Mouse (Mus musculus) hindbrain, postnatal 0 days (tissue): ENCODE measurements around the gene Ube2cbp. TPM values are rescaled to one million over a fixed set of nuclear protein-coding genes. Genes with fewer than 3 reads are reported as not detected.

Experiments used
- ATAC-seq: fragments of 200-750 bp; cut with Nextera tagmentation; 2 replicates; pipeline ENCODE4 v1.8.0; 2017; ENCODE audit warnings: mild to moderate bottlenecking, moderate TSS enrichment, moderate library complexity
- DNase-seq: peaks from one replicate; pipeline ENCODE4 v3.0.0-alpha.2; 2015; ENCODE audit warnings: low spot score
- H3K27ac ChIP-seq: fragments of 300-500 bp; sonication (generic); 2 replicates; pipeline ENCODE4 v1.5.1; 2014; ENCODE audit warnings: mild to moderate bottlenecking
- H3K27me3 ChIP-seq: fragments of 300-500 bp; sonication (generic); 2 replicates; pipeline ENCODE4 v1.6.1; 2014; ENCODE audit warnings: low read length, mixed read lengths; ENCODE audit not compliant: insufficient read depth
- H3K36me3 ChIP-seq: fragments of 300-500 bp; sonication (generic); 2 replicates; pipeline ENCODE4 v1.6.1; 2014; ENCODE audit warnings: low read length, mixed read lengths; ENCODE audit not compliant: insufficient read depth
- H3K4me1 ChIP-seq: fragments of 300-500 bp; sonication (generic); 2 replicates; pipeline ENCODE4 v1.6.1; 2014; ENCODE audit warnings: antibody characterized with exemption, low read length, mixed read lengths; ENCODE audit not compliant: insufficient read depth
- H3K4me2 ChIP-seq: fragments of 300-500 bp; sonication (generic); 2 replicates; pipeline ENCODE4 v1.6.1; 2014; ENCODE audit warnings: low read depth, mild to moderate bottlenecking, low read length, moderate library complexity, mixed read lengths
- H3K4me3 ChIP-seq: fragments of 300-500 bp; sonication (generic); 2 replicates; pipeline ENCODE4 v1.5.1; 2014; ENCODE audit warnings: low read length
- H3K9ac ChIP-seq: fragments of 300-500 bp; sonication (generic); replicated peaks from 2 replicates; pipeline ENCODE4 v1.6.1; 2014; ENCODE audit warnings: mild to moderate bottlenecking, low read length, moderate library complexity, mixed read lengths
- H3K9me3 ChIP-seq: fragments of 300-500 bp; sonication (generic); 2 replicates; pipeline ENCODE4 v1.6.1; 2016; ENCODE audit warnings: low read length, mixed read lengths
- CTCF ChIP-seq: IDR thresholded peaks from 2 replicates; pipeline ENCODE4 v1.5.1; 2016; ENCODE audit warnings: antibody characterized with exemption, control low read depth, low read depth
- whole genome bisulfite sequencing: fragments of 180-500 bp; shearing (Covaris S2); extraction: QIAGEN DNeasy Blood & Tissue Kit; methylation state at CpG from one replicate; pipeline ENCODE4 v1.1.7; 2014; 5-methylcytosine and 5-hydroxymethylcytosine counted together
- polyA plus RNA-seq: library from polyadenylated mRNA; unstranded; fragments of >200 nt; fragmentation: Nextera tagmentation; extraction: Ambion mirVana; gene quantifications from 2 replicates; pipeline ENCODE4 v1.2.1, GENCODE M21; 2015
- total RNA-seq: library from RNA; depleted of rRNA; stranded (reverse); fragments of >200 nt; gene quantifications from 2 replicates; pipeline ENCODE4 v1.2.3, GENCODE M21; 2014

The Ube2cbp gene
- total and polyA plus RNA-seq, 2 experiments from 2014 or later, result 6.3 to 7.4 TPM

DNA sequence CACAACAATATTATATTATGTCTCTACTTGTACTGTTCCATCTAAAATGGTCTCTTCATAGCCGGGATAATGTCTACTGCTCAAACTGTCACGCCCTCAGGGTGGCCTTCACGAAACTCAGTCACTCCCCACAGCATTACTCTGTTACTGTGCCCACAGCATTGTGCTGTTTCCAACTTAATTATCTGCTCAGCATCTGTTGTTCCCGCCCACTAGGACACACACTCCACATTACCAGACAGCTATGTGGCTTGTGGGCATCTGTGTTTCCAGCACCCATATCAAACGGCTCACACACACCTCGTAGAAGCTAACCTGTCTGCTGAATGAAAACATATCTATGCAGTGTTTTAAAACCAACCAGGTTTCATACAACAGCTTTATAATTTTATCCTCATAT lies 13.7 kb downstream of the Ube2cbp start:
- no peaks in the 10 kb centered on the region for H3K36me3 ChIP-seq
- peak overlapping the region; percentile 50 for H3K4me2 ChIP-seq
- H3K27me3 ChIP-seq, result no peaks in the 10 kb centered on the region
- 26% methylated on average over 6 of the region's 6 CpGs for WGBS
- 0 out of 2 replicates have a peak, but pooled peaks have one; percentile 22 for ATAC-seq
- H3K9me3 ChIP-seq, result no peaks in the 10 kb centered on the region
- no peaks in the 10 kb centered on the region; the same call in 1 of the 2 replicates for H3K4me1 ChIP-seq
- H3K4me3 ChIP-seq, result no peak overlapping the region; the same call in 1 of the 2 replicates
- H3K9ac ChIP-seq, result no peak overlapping the region
- H3K27ac ChIP-seq, result no peak overlapping the region
- TF ChIP-seq CTCF, result no peak
- DNase-seq, result no peak

DNA sequence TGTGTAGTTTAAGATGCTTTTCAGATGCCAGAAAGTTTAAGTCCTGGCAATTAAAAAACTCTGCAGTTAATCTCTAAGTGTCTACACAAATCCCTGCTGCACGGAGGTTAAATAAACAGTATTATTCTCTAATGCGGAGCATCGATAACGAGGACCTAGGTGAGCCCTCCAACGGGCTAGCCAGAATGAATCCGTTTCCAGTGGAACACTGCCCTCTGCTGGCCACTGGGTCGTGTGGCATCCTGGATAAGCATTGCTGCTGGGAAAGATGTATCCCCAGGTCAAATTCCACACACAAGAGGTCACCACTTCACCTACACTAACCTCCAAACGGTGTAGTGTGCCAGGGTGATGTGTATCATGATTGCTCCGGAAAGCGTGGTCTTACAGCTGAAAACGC lies 15.2 kb downstream of the Ube2cbp start:
- peak; percentile 91 for DNase-seq
- peak; percentile 98 for TF ChIP-seq CTCF
- H3K4me1 ChIP-seq, result no peaks in the 10 kb centered on the region; the same call in 1 of the 2 replicates
- H3K9ac ChIP-seq, result no peak overlapping the region
- no peak overlapping the region for H3K27ac ChIP-seq
- H3K4me2 ChIP-seq, result peak overlapping the region; percentile 38
- H3K4me3 ChIP-seq, result no peak overlapping the region
- 5% methylated on average over 11 of the region's 11 CpGs for WGBS
- no peaks in the 10 kb centered on the region for H3K9me3 ChIP-seq
- no peaks in the 10 kb centered on the region for H3K36me3 ChIP-seq
- peak; percentile 50; the same call in 1 of the 2 replicates for ATAC-seq
- H3K27me3 ChIP-seq, result no peaks in the 10 kb centered on the region

DNA sequence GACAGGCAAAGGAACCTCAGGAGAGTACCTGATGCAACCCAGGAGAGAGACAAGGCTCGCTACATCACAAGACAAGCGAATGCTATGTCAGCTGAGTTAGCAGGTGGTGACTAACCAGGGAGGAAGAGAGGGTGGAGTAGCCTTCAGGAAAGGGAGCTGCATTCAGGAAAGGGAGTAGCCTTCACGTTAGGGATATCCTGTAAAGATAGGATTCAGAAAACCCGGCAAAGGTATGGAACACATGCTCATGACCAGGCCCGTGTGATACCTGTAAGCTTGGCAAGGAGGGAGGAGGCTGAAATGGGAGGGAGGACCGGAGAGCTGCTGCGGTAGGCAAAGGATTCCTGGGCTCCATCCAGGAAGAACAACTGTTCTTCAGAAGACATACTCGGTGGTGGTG lies 17.3 kb downstream of the Ube2cbp start:
- Histone ChIP-seq H3K9ac (no peak overlapping the region), H3K4me1 (no peaks in the 10 kb centered on the region; the same call in 1 of the 2 replicates), H3K4me2 (no peak overlapping the region), H3K4me3 (no peak overlapping the region), H3K27me3 (no peaks in the 10 kb centered on the region), H3K27ac (no peak overlapping the region), H3K36me3 (no peaks in the 10 kb centered on the region), H3K9me3 (no peaks in the 10 kb centered on the region)
- no peak for DNase-seq
- no peak for TF ChIP-seq CTCF
- no peak for ATAC-seq
- WGBS, result 85% methylated on average over 8 of the region's 8 CpGs

DNA sequence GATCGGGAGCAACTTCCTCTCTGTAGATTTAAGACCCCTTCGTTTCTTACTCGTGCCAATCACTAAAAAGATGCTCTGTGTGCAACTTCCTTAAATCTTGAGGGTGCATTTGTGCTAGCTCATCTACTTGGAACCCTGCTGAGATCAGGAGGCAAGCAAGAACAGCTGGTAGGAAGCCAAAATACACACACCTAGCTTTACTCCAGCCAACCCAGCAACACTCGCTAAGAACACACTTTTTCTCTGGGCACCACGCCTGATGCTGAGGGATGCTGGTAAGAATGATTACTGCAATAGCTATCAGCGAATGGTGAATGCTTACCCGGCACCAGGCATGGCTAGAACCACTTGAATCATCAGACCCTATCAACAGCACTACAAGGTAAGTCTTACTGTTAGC lies 17.9 kb downstream of the Ube2cbp start:
- no peaks in the 10 kb centered on the region for H3K27me3 ChIP-seq
- DNase-seq (no peak), ATAC-seq (no peak)
- H3K4me1 ChIP-seq, result no peaks in the 10 kb centered on the region; the same call in 1 of the 2 replicates
- no peak overlapping the region for H3K9ac ChIP-seq
- no peaks in the 10 kb centered on the region for H3K9me3 ChIP-seq
- 75% methylated on average over 7 of the region's 7 CpGs for WGBS
- H3K36me3 ChIP-seq, result no peaks in the 10 kb centered on the region
- no peak for TF ChIP-seq CTCF
- H3K27ac ChIP-seq, result no peak overlapping the region
- H3K4me3 ChIP-seq, result no peak overlapping the region
- H3K4me2 ChIP-seq, result no peak overlapping the region

DNA sequence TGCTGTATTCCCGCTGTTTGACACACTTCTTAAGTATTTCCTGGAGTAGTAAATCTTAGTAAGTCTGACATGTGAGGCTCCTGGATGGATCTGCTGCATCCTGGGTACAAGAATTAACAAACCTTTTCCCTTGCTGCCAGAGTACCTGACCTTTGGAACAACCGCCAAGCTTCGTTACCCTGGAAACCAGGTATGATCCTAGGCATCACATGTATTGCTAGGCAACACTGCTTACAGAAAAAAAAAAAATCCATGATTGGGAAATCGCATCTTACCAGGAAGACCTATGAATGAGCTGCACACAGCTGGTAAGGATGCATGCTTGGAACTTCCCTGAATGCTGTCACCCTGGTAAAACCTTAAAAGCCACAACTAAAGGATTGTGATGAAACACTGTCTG lies 22.5 kb downstream of the Ube2cbp start:
- H3K9ac ChIP-seq, result no peak overlapping the region
- peak; percentile 39 for DNase-seq
- ATAC-seq, result peak; percentile 55; the same call in 1 of the 2 replicates
- H3K36me3 ChIP-seq, result no peaks in the 10 kb centered on the region
- H3K27ac ChIP-seq, result no peak overlapping the region
- no peaks in the 10 kb centered on the region for H3K9me3 ChIP-seq
- no peaks in the 10 kb centered on the region for H3K4me1 ChIP-seq
- WGBS, result 76% methylated on average over 4 of the region's 4 CpGs
- no peak for TF ChIP-seq CTCF
- no peaks in the 10 kb centered on the region for H3K27me3 ChIP-seq
- H3K4me3 ChIP-seq, result no peak overlapping the region
- H3K4me2 ChIP-seq, result no peak overlapping the region

DNA sequence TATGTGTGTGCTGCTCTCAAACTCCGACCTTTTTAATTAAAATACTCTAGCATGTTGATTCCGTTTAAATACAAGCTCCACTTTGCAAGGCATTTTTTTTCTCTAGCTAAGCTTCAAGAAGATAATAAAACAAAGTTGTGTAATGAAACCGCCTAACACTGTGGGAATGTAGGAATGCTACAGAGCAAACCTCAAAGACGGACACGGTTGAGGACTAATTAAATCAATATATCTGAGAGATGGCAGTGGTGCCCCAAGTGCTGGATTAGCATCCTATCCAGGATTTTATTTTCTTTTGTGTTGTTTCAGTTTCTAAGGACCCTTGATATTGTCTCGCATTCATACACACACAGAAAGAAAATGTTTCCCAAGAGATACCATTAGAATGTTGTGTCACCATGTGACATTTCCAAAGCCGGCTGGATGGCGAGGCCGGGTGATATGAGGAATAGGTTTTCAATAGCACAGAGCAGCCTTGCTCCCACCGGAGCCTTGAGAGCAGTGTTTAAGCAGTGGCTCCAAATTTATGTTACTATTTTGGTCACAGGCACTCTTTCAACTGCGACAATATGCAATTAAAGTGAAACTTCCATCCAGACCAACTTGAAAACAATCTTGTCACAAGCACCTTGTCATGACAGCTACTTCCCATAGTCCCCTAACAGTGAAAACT lies 26.3 kb downstream of the Ube2cbp start:
- H3K27me3 ChIP-seq, result no peaks in the 10 kb centered on the region
- H3K4me1 ChIP-seq, result no peaks in the 10 kb centered on the region
- no peaks in the 10 kb centered on the region for H3K36me3 ChIP-seq
- TF ChIP-seq CTCF, result no peak
- DNase-seq (no peak), ATAC-seq (no peak)
- H3K27ac ChIP-seq, result no peak overlapping the region
- no peak overlapping the region for H3K4me3 ChIP-seq
- 38% methylated on average over 11 of the region's 11 CpGs for WGBS
- H3K4me2 ChIP-seq, result 0 out of 2 replicates have a peak overlapping the region, but pooled peaks have one; percentile 5
- H3K9me3 ChIP-seq, result no peaks in the 10 kb centered on the region
- H3K9ac ChIP-seq, result no peak overlapping the region

DNA sequence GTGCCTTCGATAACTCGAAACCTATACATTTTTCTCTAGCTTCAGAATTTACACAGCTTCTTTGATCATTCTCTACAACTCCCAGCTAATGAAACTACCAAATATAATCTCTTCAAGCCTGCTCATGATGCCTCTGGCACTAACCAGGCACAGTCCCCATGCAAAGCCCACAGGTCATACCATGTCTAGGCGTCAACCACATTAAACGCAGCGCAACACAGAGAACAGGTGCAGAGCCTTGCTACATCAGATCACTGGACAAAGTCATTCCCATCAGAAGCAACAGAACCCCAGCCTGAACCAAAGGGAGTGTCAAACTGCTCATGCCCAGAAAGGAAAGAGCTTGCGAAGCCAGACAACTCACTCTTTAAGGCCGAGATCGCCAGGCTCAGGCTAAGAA lies 28.1 kb downstream of the Ube2cbp start:
- ATAC-seq, result no peak
- 97% methylated on average over 8 of the region's 8 CpGs for WGBS
- no peaks in the 10 kb centered on the region for H3K4me1 ChIP-seq
- no peak overlapping the region for H3K4me3 ChIP-seq
- H3K27ac ChIP-seq, result no peak overlapping the region
- TF ChIP-seq CTCF, result no peak
- no peaks in the 10 kb centered on the region for H3K27me3 ChIP-seq
- H3K36me3 ChIP-seq, result no peaks in the 10 kb centered on the region
- no peak overlapping the region for H3K9ac ChIP-seq
- H3K9me3 ChIP-seq, result no peaks in the 10 kb centered on the region
- DNase-seq, result no peak
- H3K4me2 ChIP-seq, result no peak overlapping the region
